Mouse (Mus musculus) adrenal gland, postnatal 4 days (tissue): ENCODE results near the gene Oip5. TPM values are rescaled to one million over a fixed set of nuclear protein-coding genes. Genes with fewer than 3 reads are reported as not detected.

Experiments
- DNase-seq, 2 experiments: peaks; one replicate each; pipeline ENCODE4 v3.0.0; 2021 to 2022; ENCODE audit warnings: low spot score in 2 of 2, mixed read lengths in 2 of 2
- total RNA-seq, 2 experiments: library from RNA; stranded (reverse); gene quantifications; 2 replicates each; pipeline ENCODE4 v1.2.3; 2021

Gene Oip5
- total RNA-seq, 2 experiments from 2014 or later: 10.5 to 10.7 TPM

GRCm38 (mm10) chr2:119591247-119591646, 27.0 kb downstream of the Oip5 start:
- no peak for DNase-seq

GRCm38 (mm10) chr2:119587383-119587782, 30.9 kb downstream of the Oip5 start:
- DNase-seq: peak; percentile 7 to 32

DNA sequence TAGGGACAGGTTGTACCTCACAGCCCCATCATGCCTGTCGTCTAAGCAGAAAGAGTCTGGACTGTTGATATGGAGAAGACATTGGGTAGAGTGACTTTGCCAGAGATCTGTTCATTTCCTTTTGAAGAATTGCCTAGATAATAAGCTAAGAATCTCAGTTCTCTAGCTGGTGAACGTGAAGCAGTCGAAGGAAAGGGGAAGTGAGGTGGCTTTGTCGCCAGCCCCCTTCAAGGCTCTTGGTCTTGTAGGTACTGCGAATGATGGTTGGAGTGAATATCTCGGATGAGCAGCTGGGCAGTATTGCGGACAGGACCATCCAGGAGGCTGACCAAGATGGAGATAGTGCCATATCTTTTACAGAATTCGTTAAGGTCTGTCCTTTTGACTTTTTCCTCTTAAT, 34.0 kb downstream of the Oip5 start:
- no peak for DNase-seq

DNA sequence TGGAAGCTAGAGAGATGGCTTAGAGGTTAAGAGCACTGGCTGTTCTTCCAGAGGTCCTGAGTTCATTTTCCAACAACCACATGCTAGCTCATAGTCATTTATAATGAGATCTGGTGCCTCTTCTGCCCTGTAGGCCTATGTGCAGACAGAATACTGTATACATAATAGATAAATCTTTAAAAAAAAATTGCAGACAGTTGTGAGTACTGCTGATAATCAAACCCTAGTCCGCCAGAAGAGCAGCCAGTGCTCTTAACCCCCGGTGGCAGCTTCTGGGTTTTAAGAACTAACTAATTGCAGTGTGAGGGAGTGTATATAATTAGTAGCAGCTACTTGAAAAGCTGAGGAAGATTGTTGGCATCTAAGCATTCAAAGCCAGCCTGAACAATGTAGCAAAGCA, 34.8 kb downstream of the Oip5 start:
- no peak for DNase-seq

GRCm38 (mm10) chr2:119581571-119581970, 36.7 kb downstream of the Oip5 start:
- DNase-seq: no peak

GRCm38 (mm10) chr2:119572471-119572870, 45.8 kb downstream of the Oip5 start:
- DNase-seq: no peak

GRCm38 (mm10) chr2:119566182-119566855, 52.0 kb downstream of the Oip5 start:
- no peak for DNase-seq

DNA sequence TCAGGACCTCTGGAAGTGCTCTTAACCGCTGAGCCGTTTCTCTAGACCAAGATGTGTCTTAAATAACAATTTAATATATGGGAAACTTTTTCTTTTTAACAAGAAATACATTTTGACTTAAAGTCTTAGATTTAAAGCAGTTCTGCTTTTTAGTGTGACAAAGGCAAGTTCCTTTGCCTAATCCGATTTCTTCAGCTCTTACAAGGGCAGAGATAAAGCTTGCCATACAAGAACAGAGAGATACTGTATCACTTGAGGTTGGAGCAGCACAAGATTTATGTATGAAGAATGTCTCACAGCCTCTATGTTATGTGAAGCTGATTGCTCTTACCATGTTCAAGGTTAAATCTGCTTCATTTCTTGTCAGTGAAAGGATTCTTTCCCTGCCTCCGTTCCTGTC, 53.0 kb downstream of the Oip5 start:
- DNase-seq: no peak

DNA sequence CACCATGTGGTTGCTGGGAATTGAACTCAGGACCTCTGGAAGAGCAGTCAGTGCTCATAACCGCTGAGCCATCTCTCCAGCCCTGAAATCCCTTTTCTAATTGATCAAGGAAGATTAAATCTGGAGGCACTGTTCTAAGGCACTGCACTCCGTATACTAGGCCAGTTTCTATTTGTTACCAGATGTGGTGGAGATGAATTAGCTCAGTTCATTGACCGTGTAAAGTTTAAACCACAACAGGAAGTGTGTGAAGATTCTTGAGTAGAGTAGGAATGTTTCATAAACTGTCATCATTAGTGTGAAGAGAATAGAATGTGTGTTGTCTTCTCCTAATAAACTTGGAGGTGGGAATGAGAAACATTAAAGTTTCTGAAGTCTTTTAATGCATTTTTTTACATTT, 56.5 kb downstream of the Oip5 start:
- DNase-seq: no peak

Other genes starting within 250 kb of the Oip5 start
- gene Ino80, start 140.8 kb downstream of the Oip5 start, total RNA-seq: 10 to 100 TPM; 25.0 to 26.7 TPM
- under 1 TPM; 0.54 to 0.62 TPM for gene Exd1, start 70.8 kb downstream of the Oip5 start, total RNA-seq
- gene Chp1, start 70.8 kb downstream of the Oip5 start, total RNA-seq: 100 to 1,000 TPM; 125 to 144 TPM
- gene Nusap1, start 171 bp downstream of the Oip5 start, total RNA-seq: 10 to 100 TPM; 20.1 to 21.8 TPM
- gene Ndufaf1, start 44.4 kb upstream of the Oip5 start, total RNA-seq: 10 to 100 TPM; 39.1 to 42.6 TPM
- gene Rtf1, start 56.6 kb upstream of the Oip5 start, total RNA-seq: 10 to 100 TPM; 39.8 to 41.6 TPM
- 1 to 10 TPM; 3.9 to 4.3 TPM for gene Itpka, start 123.9 kb upstream of the Oip5 start, total RNA-seq
- 1 to 10 TPM; 1.2 to 1.3 TPM for gene Ltk, start 142.0 kb upstream of the Oip5 start, total RNA-seq
- 10 to 100 TPM; 30.0 to 30.8 TPM for gene Rpap1, start 169.1 kb upstream of the Oip5 start, total RNA-seq
- 10 to 100 TPM; 13.3 to 15.6 TPM for gene Tyro3, start 179.3 kb upstream of the Oip5 start, total RNA-seq